Mouse (Mus musculus) CH12.LX (cell line): Measurements from ENCODE around the gene Cyb561. TPM values are rescaled to one million over a fixed set of nuclear protein-coding genes. Genes with fewer than 3 reads are reported as not detected.

Experiments used
- DNase-seq: peaks from one replicate; pipeline ENCODE4 v3.0.0-alpha.2; 2013; ENCODE audit errors: extremely low read depth
- H3K27ac ChIP-seq: 2 replicates; pipeline ENCODE4 v1.5.1; 2012; ENCODE audit warnings: low read depth, mild to moderate bottlenecking, control low read depth, moderate library complexity; ENCODE audit not compliant: insufficient read depth
- H3K27me3 ChIP-seq: replicated peaks from 2 replicates; pipeline ENCODE3; 2012; ENCODE audit warnings: inconsistent platforms
- H3K36me3 ChIP-seq, 2 experiments: replicated peaks in 1 of 2; 2 replicates each; pipeline versions ENCODE3 to v1.6.1; 2012; ENCODE audit warnings: inconsistent platforms in 1 of 2, low read length in 1 of 2, mild to moderate bottlenecking in 1 of 2, mixed read lengths in 1 of 2, moderate library complexity in 1 of 2; ENCODE audit not compliant: control insufficient read depth in 1 of 2, insufficient read depth in 1 of 2
- H3K4me1 ChIP-seq, 2 experiments: 2 replicates each; pipeline ENCODE4 v1.6.1; 2012; ENCODE audit warnings: inconsistent platforms in 1 of 2, moderate library complexity in 1 of 2; ENCODE audit not compliant: insufficient read depth in 2 of 2, control insufficient read depth in 1 of 2
- H3K4me2 ChIP-seq: 2 replicates; pipeline ENCODE4 v1.6.1; 2012; ENCODE audit warnings: low read depth, mild to moderate bottlenecking, control low read depth; ENCODE audit not compliant: poor library complexity, insufficient read depth, severe bottlenecking
- H3K4me3 ChIP-seq, 3 experiments: fragments of 150-350 bp in 1 of 3; sonication (generic) in 1 of 3; replicated peaks in 1 of 3; 2 replicates each; pipeline versions ENCODE3 to v1.5.1; 2011 to 2012; ENCODE audit warnings: low read depth in 2 of 3, low read length in 2 of 3, mild to moderate bottlenecking in 2 of 3, moderate library complexity in 2 of 3, control low read depth in 1 of 3, improper control_type of control experiment in 1 of 3, inconsistent platforms in 1 of 3, mixed read lengths in 1 of 3; ENCODE audit not compliant: poor library complexity in 1 of 3
- H3K79me2 ChIP-seq: replicated peaks from 2 replicates; pipeline ENCODE4 v1.6.1; 2012; ENCODE audit warnings: mild to moderate bottlenecking, moderate library complexity; ENCODE audit not compliant: control insufficient read depth, poor library complexity, insufficient read depth, severe bottlenecking; ENCODE audit errors: extremely low read depth
- H3K9ac ChIP-seq: 2 replicates; pipeline ENCODE4 v1.6.1; 2012; ENCODE audit warnings: low read depth, mild to moderate bottlenecking, control low read depth, moderate library complexity; ENCODE audit not compliant: insufficient read depth
- H3K9me3 ChIP-seq: replicated peaks from 2 replicates; pipeline ENCODE3; 2012; ENCODE audit warnings: low read length, inconsistent platforms, mixed read lengths
- BHLHE40 ChIP-seq: IDR thresholded peaks from 2 replicates; pipeline ENCODE4 v1.6.1; 2011; ENCODE audit warnings: mild to moderate bottlenecking, low read depth, low read length, improper control_type of control experiment
- CHD2 ChIP-seq: IDR thresholded peaks from 2 replicates; pipeline ENCODE4 v1.6.1; 2011; ENCODE audit warnings: low read length, improper control_type of control experiment
- CTCF ChIP-seq, 2 experiments: IDR thresholded peaks in 1 of 2; conservative IDR thresholded peaks in 1 of 2; 2 replicates each; pipeline ENCODE4 v1.5.1; 2011 to 2012; ENCODE audit warnings: low read depth in 2 of 2, low read length in 2 of 2, improper control_type of control experiment in 1 of 2, inconsistent platforms in 1 of 2, mild to moderate bottlenecking in 1 of 2, moderate library complexity in 1 of 2
- ELF1 ChIP-seq: IDR thresholded peaks from 2 replicates; pipeline ENCODE4 v1.6.1; 2014; ENCODE audit warnings: low read depth, mild to moderate bottlenecking, inconsistent platforms, low read length, improper control_type of control experiment
- EP300 ChIP-seq: IDR thresholded peaks from 2 replicates; pipeline ENCODE4 v1.6.1; 2011; ENCODE audit warnings: low read length, improper control_type of control experiment
- ETS1 ChIP-seq: conservative IDR thresholded peaks from 2 replicates; pipeline ENCODE4 v1.6.1; 2012; ENCODE audit warnings: low read depth, mild to moderate bottlenecking, inconsistent platforms, low read length, improper control_type of control experiment, moderate library complexity
- JUN ChIP-seq: IDR thresholded peaks from 2 replicates; pipeline ENCODE4 v1.6.1; 2011; ENCODE audit warnings: low read depth, mild to moderate bottlenecking, low read length, improper control_type of control experiment, moderate library complexity; ENCODE audit not compliant: insufficient read depth
- KAT2A ChIP-seq: IDR thresholded peaks from 2 replicates; pipeline ENCODE4 v1.6.1; 2012; ENCODE audit warnings: low read length, improper control_type of control experiment, inconsistent platforms; ENCODE audit not compliant: insufficient replicate concordance
- MAZ ChIP-seq: IDR thresholded peaks from 2 replicates; pipeline ENCODE4 v1.6.1; 2012; ENCODE audit warnings: low read depth, mild to moderate bottlenecking, inconsistent platforms, low read length, improper control_type of control experiment, moderate library complexity
- MXI1 ChIP-seq: IDR thresholded peaks from 2 replicates; pipeline ENCODE4 v1.6.1; 2011; ENCODE audit warnings: mild to moderate bottlenecking, low read depth, low read length, improper control_type of control experiment
- NELFE ChIP-seq: IDR thresholded peaks from 2 replicates; pipeline ENCODE4 v1.6.1; 2011; ENCODE audit warnings: low read depth, low read length, improper control_type of control experiment
- POLR2A ChIP-seq: IDR thresholded peaks from 2 replicates; pipeline ENCODE4 v1.6.1; 2011; ENCODE audit warnings: low read depth, mild to moderate bottlenecking, improper control_type of control experiment, low read length
- RAD21 ChIP-seq: IDR thresholded peaks from 2 replicates; pipeline ENCODE4 v1.6.1; 2011; ENCODE audit warnings: low read depth, mild to moderate bottlenecking, low read length, improper control_type of control experiment, moderate library complexity
- SIN3A ChIP-seq: IDR thresholded peaks from 2 replicates; pipeline ENCODE4 v1.6.1; 2012; ENCODE audit warnings: low read length, improper control_type of control experiment, inconsistent platforms
- SMC3 ChIP-seq: IDR thresholded peaks from 2 replicates; pipeline ENCODE4 v1.6.1; 2011; ENCODE audit warnings: low read depth, low read length, improper control_type of control experiment
- TBP ChIP-seq: conservative IDR thresholded peaks from 2 replicates; pipeline ENCODE4 v1.6.1; 2011; ENCODE audit warnings: low read depth, low read length, improper control_type of control experiment
- TCF12 ChIP-seq: IDR thresholded peaks from 2 replicates; pipeline ENCODE4 v1.6.1; 2014; ENCODE audit warnings: low read depth, mild to moderate bottlenecking, inconsistent platforms, low read length, improper control_type of control experiment
- USF1 ChIP-seq: IDR thresholded peaks from 2 replicates; pipeline ENCODE4 v1.6.1; 2014; ENCODE audit warnings: low read depth, mild to moderate bottlenecking, inconsistent platforms, low read length, improper control_type of control experiment
- USF2 ChIP-seq: conservative IDR thresholded peaks from 2 replicates; pipeline ENCODE4 v1.6.1; 2011; ENCODE audit warnings: low read depth, low read length, improper control_type of control experiment
- ZMIZ1 ChIP-seq: IDR thresholded peaks from 2 replicates; pipeline ENCODE4 v1.6.1; 2012; ENCODE audit warnings: low read depth, mild to moderate bottlenecking, inconsistent platforms, low read length, improper control_type of control experiment
- ZNF384 ChIP-seq: IDR thresholded peaks from 2 replicates; pipeline ENCODE4 v1.6.1; 2012; ENCODE audit warnings: low read depth, low read length, improper control_type of control experiment, inconsistent platforms
- dilution Hi-C: fragments of 300-500 bp; cut with MboI; formaldehyde crosslinking; loops from 2 replicates; pipeline ENCODE4 v1.14.3; 2020; ENCODE audit warnings: low sequenced_read_pairs; ENCODE audit not compliant: extremely low pct_unique_long_range_greater_than_20kb, extremely low pct_ligation_motif_present
- in situ Hi-C: fragments of 300-500 bp; cut with MboI; formaldehyde crosslinking; loops from 3 replicates; pipeline ENCODE4 v1.14.3; 2019; ENCODE audit warnings: low sequenced_read_pairs, low pct_ligation_motif_present, low pct_unique_long_range_greater_than_20kb, mixed read lengths
- polyA plus RNA-seq: library from polyadenylated mRNA; unstranded; fragments of >175 nt; gene quantifications from 2 replicates; pipeline ENCODE4 v1.2.1, GENCODE M21; 2012; ENCODE audit warnings: low read depth; ENCODE audit not compliant: insufficient read length
- total RNA-seq, 2 experiments: library from RNA; depleted of rRNA; stranded (reverse); fragments of 300-350 nt in 1 of 2; fragments of >200 nt in 1 of 2; gene quantifications; 2 replicates each; pipeline ENCODE4 v1.2.3; 2012 to 2014

Gene Cyb561
- total and polyA plus RNA-seq, 3 experiments: 0.20 to 3.9 (median 0.51) TPM

DNA sequence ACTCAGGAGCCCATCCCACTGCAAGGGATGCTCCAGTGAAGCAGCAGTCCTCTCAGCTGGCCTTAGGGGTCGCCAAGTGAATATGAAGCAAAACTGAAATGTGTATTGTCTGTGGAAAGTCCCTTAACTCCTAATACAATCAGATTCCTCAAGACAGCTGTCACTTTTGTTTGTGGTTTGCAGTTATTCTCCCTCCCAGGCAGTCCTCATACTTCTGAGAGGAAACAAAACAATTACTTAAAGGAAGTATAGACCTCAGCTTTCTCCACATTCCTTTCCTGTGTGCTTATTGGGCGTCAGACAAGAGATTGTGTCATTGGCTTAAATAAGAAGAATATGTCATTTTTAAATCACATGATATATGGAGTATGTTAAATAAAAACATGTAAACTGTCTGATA, 51.6 kb downstream of the Cyb561 start:
- peak; percentile 27 for DNase-seq
- no peaks in the 10 kb centered on the region for H3K79me2 ChIP-seq
- H3K9ac ChIP-seq: no peak overlapping the region
- H3K4me3 ChIP-seq: no peak overlapping the region
- H3K9me3 ChIP-seq: no peaks in the 10 kb centered on the region
- H3K4me2 ChIP-seq: peak overlapping the region; percentile 5; the same call in 1 of the 2 replicates
- TF ChIP-seq KAT2A (no peak), SMC3 (0 out of 2 replicates have a peak, but pooled peaks have one; percentile 4), MXI1 (no peak), NELFE (no peak), CTCF (conservative IDR thresholded peaks at IDR 0.05 in 1 of 2, IDR thresholded peaks at IDR 0.05 in 1 of 2; ENCODE audit: low read depth in 2 of 2, low read length in 2 of 2) (peak in 1 of 2 experiments; percentile 43; a peak in 2 of 4 replicates), ETS1 (peak; percentile 26), ZMIZ1 (no peak), RAD21 (peak; percentile 30), USF1 (no peak), EP300 (no peak)
- H3K27me3 ChIP-seq: no peaks in the 10 kb centered on the region
- H3K4me1 ChIP-seq: peaks cover 0 to 16% of the 10 kb centered on the region in 2 experiments; a peak in 2 of 4 replicates
- in situ Hi-C loops: no loop called here
- dilution Hi-C loops: no loop called here
- H3K27ac ChIP-seq: no peak overlapping the region
- peaks cover 0 to 20% of the 10 kb centered on the region in 2 experiments for H3K36me3 ChIP-seq

DNA sequence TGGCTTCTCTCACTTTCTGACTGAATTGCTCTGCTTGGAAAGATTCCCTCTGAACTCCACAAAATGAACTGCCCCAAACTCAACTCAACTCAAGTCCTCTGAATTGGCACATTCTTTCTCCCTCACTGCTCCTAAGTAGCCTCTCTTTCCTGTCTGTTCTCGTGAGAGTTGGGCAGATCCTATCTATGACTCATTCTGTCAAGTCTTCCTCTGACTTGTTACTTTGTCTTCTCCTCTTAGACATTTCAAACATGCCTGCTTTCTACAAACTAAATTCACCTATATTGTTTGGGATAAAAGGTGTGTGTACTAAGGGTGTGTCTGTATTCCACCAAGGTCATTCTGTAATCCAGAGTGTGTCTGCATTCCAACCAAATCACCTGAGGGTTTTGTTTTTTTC, 54.0 kb downstream of the Cyb561 start:
- H3K4me3 ChIP-seq: no peak overlapping the region
- H3K9me3 ChIP-seq: no peaks in the 10 kb centered on the region
- DNase-seq: no peak
- H3K9ac ChIP-seq: no peak overlapping the region
- no peaks in the 10 kb centered on the region for H3K27me3 ChIP-seq
- no peaks in the 10 kb centered on the region for H3K79me2 ChIP-seq
- H3K27ac ChIP-seq: no peak overlapping the region
- H3K4me2 ChIP-seq: no peak overlapping the region
- peaks cover 0 to 16% of the 10 kb centered on the region in 2 experiments; a peak in 2 of 4 replicates for H3K4me1 ChIP-seq
- in situ Hi-C loops: no loop called here
- peaks cover 0 to 18% of the 10 kb centered on the region in 2 experiments for H3K36me3 ChIP-seq
- dilution Hi-C loops: no loop called here
- TF ChIP-seq ELF1: no peak
- no peak for TF ChIP-seq SIN3A
- peak; percentile 38; the same call in 1 of the 2 replicates for TF ChIP-seq CHD2
- TF ChIP-seq ZMIZ1: no peak

DNA sequence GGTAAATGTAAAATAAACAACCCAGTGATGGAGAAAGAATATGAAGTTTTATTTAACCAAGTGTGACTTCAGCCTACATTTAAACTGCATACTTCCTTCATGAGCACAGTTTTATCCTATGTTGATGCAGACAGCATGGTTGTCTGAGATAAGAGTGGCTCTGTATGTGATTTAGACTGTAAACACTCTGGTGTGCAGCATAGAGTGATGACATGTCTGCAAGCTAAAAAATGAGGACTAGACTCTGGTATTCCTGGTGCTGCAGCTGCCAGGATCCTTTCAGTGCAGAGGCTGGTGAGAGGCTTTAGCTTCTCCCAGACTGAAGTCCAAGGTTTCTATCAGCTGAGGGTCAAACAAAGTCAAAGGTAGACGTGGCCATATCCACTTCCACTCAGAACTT, 65.9 kb downstream of the Cyb561 start:
- peaks cover 0 to 8% of the 10 kb centered on the region in 2 experiments for H3K36me3 ChIP-seq
- H3K9me3 ChIP-seq: no peaks in the 10 kb centered on the region
- no peak overlapping the region for H3K27ac ChIP-seq
- H3K79me2 ChIP-seq: no peaks in the 10 kb centered on the region
- dilution Hi-C loops: no loop called here
- in situ Hi-C loops: no loop called here
- H3K4me1 ChIP-seq: no peaks in the 10 kb centered on the region
- H3K27me3 ChIP-seq: no peaks in the 10 kb centered on the region
- TF ChIP-seq TBP: no peak
- no peak for TF ChIP-seq MAZ
- TF ChIP-seq TCF12: no peak
- no peak for TF ChIP-seq ETS1
- TF ChIP-seq USF1: no peak
- TF ChIP-seq USF2: no peak
- no peak for TF ChIP-seq POLR2A
- TF ChIP-seq EP300: no peak
- no peak for TF ChIP-seq ZNF384
- TF ChIP-seq BHLHE40: no peak
- TF ChIP-seq NELFE: no peak
- TF ChIP-seq JUN: no peak
- no peak overlapping the region for H3K4me2 ChIP-seq
- H3K9ac ChIP-seq: no peak overlapping the region
- H3K4me3 ChIP-seq: no peak overlapping the region
- no peak for DNase-seq
